In genomic region chr1:47051109-47051508, GRCm38 (mm10) we compare ENCODE assay signal across 18 mouse cellular contexts.
A peak's percentile ranks its signal among the peaks of the same experiment; 100 is the strongest.
DNase-seq lines count a peak whose midpoint lies in the region; ATAC-seq lines count a peak whose summit lies in the region.
"Had no signal": no experiment of that assay in that cellular context is flagged by ENCODE, and none has a peak within 500 bp of the region (broad histone marks: within the 10 kb centered on the region; RNA-seq: fewer than 3 reads in every experiment).

No protein-coding gene starts in this region.

- ATAC-seq in monocyte, adult 5-6 weeks (replicated peaks; ENCODE audit: insufficient number of reproducible peaks, low FRiP score, low TSS enrichment, poor library complexity, severe bottlenecking), result no peak
- ATAC-seq: forebrain, embryonic 15.5 days; hindbrain, embryonic 16.5 days had no signal

- peak; percentile 32 for DNase-seq in left cerebral cortex, adult 11 months (ENCODE audit: low spot score)
- DNase-seq in left cerebral cortex, adult 8-10 months (ENCODE audit: low spot score in 2 of 2), result no peak
- DNase-seq in right cerebral cortex, adult 2 months (ENCODE audit: low spot score in 2 of 2), result peak; percentile 8 to 29
- DNase-seq in right cerebral cortex, postnatal 14 days, result no peak
- DNase-seq in fibroblast of lung, adult 2 months (ENCODE audit: low read depth), result peak; percentile 11
- peak; percentile 51 for DNase-seq in telencephalon, adult 2 months (ENCODE audit: low read depth, low spot score)
- no peak for DNase-seq in thymus, postnatal 10 days (ENCODE audit: low spot score in 2 of 2)
- DNase-seq: adrenal gland, postnatal 10 days; cerebellum, adult 2 months; cerebellum, postnatal 10 days; embryo, embryonic 11 days; gastrocnemius, postnatal 36 days; heart, adult 18-20 months; heart, postnatal 10 days; heart, postnatal 4 days had no signal

Comparison
In these comparisons a context has a peak if more than half of its experiments do, and no peak if none do; other contexts are left out.
1. DNase-seq: peak in left cerebral cortex, adult 11 months (single experiment), right cerebral cortex, adult 2 months (2 of 2), fibroblast of lung, adult 2 months (single experiment) and telencephalon, adult 2 months (single experiment); none in left cerebral cortex, adult 8-10 months (0 of 2), right cerebral cortex, postnatal 14 days (single experiment) and thymus, postnatal 10 days (0 of 2).